Mouse (Mus musculus): ENCODE measurements around the gene Gm20388.

GRCm38 (mm10) chr8:122901476-122901875, 2990.8 kb downstream of the Gm20388 start:
- TF ChIP-seq CTCF (IDR thresholded peaks at IDR 0.05; ENCODE audit: extremely low read depth, insufficient read depth, low read length) (no peak), POLR2A (IDR thresholded peaks at IDR 0.05; ENCODE audit: extremely low read depth, insufficient read depth, low read length) (no peak)

Data from cortical plate, adult 2 months (tissue).